Comparison of ENCODE assay signal across 9 mouse cellular contexts in genomic region chr4:134409286-134409685, GRCm38 (mm10). TPM values are rescaled to one million over a fixed set of nuclear protein-coding genes. Genes with fewer than 3 reads are reported as not detected.
A peak's percentile ranks its signal among the peaks of the same experiment; 100 is the strongest.
DNase-seq lines count a peak whose midpoint lies in the region; ATAC-seq lines count a peak whose summit lies in the region.
"Had no signal": no experiment of that assay in that cellular context is flagged by ENCODE, and none has a peak within 500 bp of the region (broad histone marks: within the 10 kb centered on the region; RNA-seq: fewer than 3 reads in every experiment).

No protein-coding gene starts in this region.

- intact Hi-C loops in left cerebral cortex, postnatal 4 days (cut with DNase I), result no loop called here
- intact Hi-C loops in left cerebral cortex, postnatal 36 days (cut with DNase I), result no loop called here
- intact Hi-C loops in heart, postnatal 36 days (cut with DNase I), result no loop called here

- DNase-seq in CD4-positive, CD25-positive, alpha-beta regulatory T cell, adult 2 months (ENCODE audit: low read depth, low spot score), result peak; percentile 49
- DNase-seq in left cerebral cortex, postnatal 4 days, result peak; percentile 48
- DNase-seq in left cerebral cortex, postnatal 36 days (ENCODE audit: low spot score in 2 of 2), result no peak
- peak; percentile 87 for DNase-seq in ZHBTc4 (ENCODE audit: low read depth, low spot score)
- DNase-seq in testis, postnatal 10 days (ENCODE audit: low spot score), result peak; percentile 68
- no peak for DNase-seq in layer of hippocampus, postnatal 10 days (ENCODE audit: low spot score in 2 of 2)
- DNase-seq in heart, postnatal 36 days, result no peak
- DNase-seq: heart, adult 18-20 months had no signal

- ATAC-seq in CD4-positive, CD25-positive, alpha-beta regulatory T cell, adult 4 months, result no peak

RNA-seq across cellular contexts. Expression of gene Pafah2, which starts 13.2 kb away (rescaled TPM):
- 1 to 10 TPM in 1 of 2 experiments, under 1 TPM in 1; 0.30 to 2.4 TPM for polyA plus RNA-seq in CD4-positive, CD25-positive, alpha-beta regulatory T cell, adult 4 months (2017; shearing (Covaris generic))
- 10 to 100 TPM; 12.7 to 14.1 TPM for total RNA-seq in left cerebral cortex, postnatal 4 days (2021)
- total RNA-seq in left cerebral cortex, postnatal 36 days (2021), result 1 to 10 TPM; 6.7 to 7.5 TPM
- 10 to 100 TPM; 11.5 to 13.1 TPM for total RNA-seq in layer of hippocampus, postnatal 10 days (2021)
- 1 to 10 TPM; 6.8 to 8.0 TPM for total RNA-seq in heart, postnatal 36 days (2021)

RNA-seq across cellular contexts. Expression of gene Extl1, which starts 25.6 kb away (rescaled TPM):
- polyA plus RNA-seq in CD4-positive, CD25-positive, alpha-beta regulatory T cell, adult 4 months (2017; shearing (Covaris generic)), result 1 to 10 TPM; 2.2 to 2.3 TPM
- 1 to 10 TPM; 3.9 to 4.1 TPM for total RNA-seq in left cerebral cortex, postnatal 4 days (2021)
- total RNA-seq in left cerebral cortex, postnatal 36 days (2021), result 10 to 100 TPM; 46.2 to 60.6 TPM
- 10 to 100 TPM; 26.2 to 27.5 TPM for total RNA-seq in layer of hippocampus, postnatal 10 days (2021)
- 10 to 100 TPM; 17.3 to 20.0 TPM for total RNA-seq in heart, postnatal 36 days (2021)

RNA-seq across cellular contexts. Expression of gene Stmn1, which starts 58.8 kb away (rescaled TPM):
- polyA plus RNA-seq in CD4-positive, CD25-positive, alpha-beta regulatory T cell, adult 4 months (2017; shearing (Covaris generic)), result 100 to 1,000 TPM in 1 of 2 experiments, 10 to 100 TPM in 1; 80.7 to 125 TPM
- total RNA-seq in left cerebral cortex, postnatal 4 days (2021), result 1,000 to 10,000 TPM; 3,425 to 3,590 TPM
- total RNA-seq in left cerebral cortex, postnatal 36 days (2021), result 1,000 to 10,000 TPM; 1,022 to 1,141 TPM
- 1,000 to 10,000 TPM; 1,050 to 1,137 TPM for total RNA-seq in layer of hippocampus, postnatal 10 days (2021)
- total RNA-seq in heart, postnatal 36 days (2021), result 10 to 100 TPM; 28.4 to 28.9 TPM

Comparison
In these comparisons a context has a peak if more than half of its experiments do, and no peak if none do; other contexts are left out.
1. DNase-seq: peak in CD4-positive, CD25-positive, alpha-beta regulatory T cell, adult 2 months (single experiment), left cerebral cortex, postnatal 4 days (single experiment), ZHBTc4 (single experiment) and testis, postnatal 10 days (single experiment); none in left cerebral cortex, postnatal 36 days (0 of 2), layer of hippocampus, postnatal 10 days (0 of 2) and heart, postnatal 36 days (0 of 2).
2. RNA of gene Stmn1, which starts 58.8 kb away (total RNA-seq): 3,425 to 3,590 TPM in left cerebral cortex, postnatal 4 days, 1,022 to 1,141 TPM in left cerebral cortex, postnatal 36 days and 1,050 to 1,137 TPM in layer of hippocampus, postnatal 10 days; 28.4 to 28.9 TPM in heart, postnatal 36 days; every median in the first group is over 10 times any median in the second.